Mouse (Mus musculus) ovary, adult 2 months (tissue): ENCODE data around the gene Adamts1. TPM values are rescaled to one million over a fixed set of nuclear protein-coding genes. Genes with fewer than 3 reads are reported as not detected.

ENCODE experiments used
- polyA plus RNA-seq: library from polyadenylated mRNA; depleted of rRNA; stranded (reverse); fragments of >200 nt; gene quantifications from 2 replicates; pipeline ENCODE4 v1.2.3, GENCODE M21; 2012; rRNA removed

The Adamts1 gene
- polyA plus RNA-seq, result 43.7 and 54.0 TPM in 2 replicates

GRCm38 (mm10) chr16:85802954-85803353 lies at the start of gene Adamts1:
Gene Adamts1 (minus strand): TSS chr16:85803113.

Other genes starting within 250 kb of the Adamts1 start
- 9.2 and 13.2 TPM in 2 replicates for gene Cyyr1, start 249.7 kb downstream of the Adamts1 start, polyA plus RNA-seq
- gene Adamts5, start 98.7 kb upstream of the Adamts1 start, polyA plus RNA-seq, result 5.4 and 7.1 TPM in 2 replicates